Mouse (Mus musculus) spleen, embryonic (tissue): ENCODE measurements around the gene Parp3.

Source experiments
- CTCF ChIA-PET: fragments of 350-600 bp; sonication (Branson Sonifier 250); formaldehyde crosslinking; loops from one replicate; lab custom pipeline; 2022; lab: Charles Lee

The Parp3 gene

GRCm38 (mm10) chr9:106475046-106475445, 1.7 kb downstream of the Parp3 start:
- CTCF ChIA-PET: interaction anchor here (0.6 kb wide), 1 partner anchor 176 kb away, joined by 5 read pairs; no protein-coding TSS in a partner anchor

- CTCF ChIA-PET: interaction anchor here (0.6 to 1.1 kb wide), 5 partner anchors 29 to 1074 kb away, joined by 3 to 8 read pairs (median 3); no protein-coding TSS in a partner anchor
Measured at GRCm38 (mm10) chr9:106474456-106474855, 2.3 kb downstream of the Parp3 start.

DNA sequence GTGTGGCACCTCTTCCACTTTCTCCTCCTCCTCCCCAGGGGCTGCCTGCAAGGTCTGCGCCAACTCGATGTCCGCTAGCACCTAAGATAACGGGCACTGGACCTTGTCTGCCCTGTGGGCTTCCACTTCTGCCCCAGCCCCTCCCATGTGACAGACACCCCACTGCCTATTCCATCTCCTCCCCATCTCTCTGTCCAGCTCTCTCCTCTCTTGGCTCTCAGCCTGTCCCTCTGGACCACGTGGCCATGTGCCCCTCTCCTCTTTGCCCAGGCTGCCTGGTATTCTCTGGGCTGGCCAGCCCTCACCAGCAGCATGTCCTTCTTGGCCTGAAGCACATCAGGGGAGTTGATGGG, 3.0 kb downstream of the Parp3 start:
- CTCF ChIA-PET: interaction anchor here (0.6 to 1.1 kb wide), 3 partner anchors 28 to 1074 kb away, joined by 3 to 8 read pairs (median 3); no protein-coding TSS in a partner anchor

DNA sequence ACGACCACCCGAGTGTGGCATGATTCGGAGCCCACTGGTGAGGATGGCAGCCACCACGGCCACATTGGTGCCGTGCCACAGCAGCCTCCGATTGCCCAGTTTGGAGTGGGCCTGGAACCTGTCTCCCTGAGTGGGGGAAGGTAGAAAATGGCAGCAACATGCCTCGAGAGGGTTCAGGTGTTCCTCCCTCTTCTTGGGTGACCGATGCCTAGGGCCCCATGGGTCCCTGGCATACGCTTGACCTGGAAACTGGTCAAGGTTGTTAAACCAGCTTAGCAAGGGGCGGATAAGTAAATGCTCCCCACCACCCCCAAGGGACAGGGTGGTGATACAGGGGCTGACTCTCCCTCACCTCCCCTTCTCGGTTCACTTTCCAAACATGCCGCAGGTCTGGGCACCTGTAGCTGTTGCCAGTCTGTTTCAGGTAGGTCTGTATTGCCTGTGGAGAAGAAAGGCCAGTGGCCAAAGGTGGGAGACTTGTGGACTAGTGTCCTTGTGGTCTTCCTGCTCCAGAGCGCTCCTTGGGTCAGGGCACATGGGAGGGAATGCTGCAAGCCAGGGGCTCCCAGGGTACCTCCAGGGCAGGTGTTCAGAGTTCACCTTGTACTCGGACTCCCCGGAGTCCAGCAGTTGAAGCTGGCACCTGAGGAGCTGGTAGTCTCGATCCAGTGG, 3.5 kb downstream of the Parp3 start:
- CTCF ChIA-PET: interaction anchor here (1.1 kb wide), 1 partner anchor 1075 kb away, joined by 3 read pairs; no protein-coding TSS in a partner anchor

GRCm38 (mm10) chr9:106472321-106472720, 4.4 kb downstream of the Parp3 start:
- CTCF ChIA-PET: no interaction called here

DNA sequence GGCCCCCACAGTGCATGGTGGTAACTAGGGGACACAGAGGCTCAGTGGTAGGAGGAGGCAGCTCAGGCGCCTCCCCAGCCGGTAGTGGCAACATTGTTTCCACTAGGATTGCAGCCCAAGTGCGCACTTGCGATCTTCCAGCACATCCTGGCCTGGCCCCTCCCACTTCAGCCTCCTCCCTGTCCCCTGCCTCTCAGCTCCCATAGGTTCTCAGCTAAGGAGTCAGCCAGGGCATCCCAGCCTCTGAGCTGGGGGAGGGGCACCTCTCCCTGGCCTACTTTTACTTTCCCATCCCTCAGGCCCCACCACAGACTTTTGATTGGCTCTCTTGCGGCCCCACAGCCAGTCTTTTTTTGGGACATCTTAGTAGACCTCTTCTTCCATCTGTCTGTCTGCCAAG, 4.9 kb downstream of the Parp3 start:
- CTCF ChIA-PET: no interaction called here

- CTCF ChIA-PET: no interaction called here
Measured at GRCm38 (mm10) chr9:106470991-106471750, 5.6 kb downstream of the Parp3 start.

- CTCF ChIA-PET: interaction anchor here (0.6 kb wide), 1 partner anchor 737 kb away, joined by 3 read pairs; no protein-coding TSS in a partner anchor
Measured at GRCm38 (mm10) chr9:106469776-106470175, 7.0 kb downstream of the Parp3 start.

DNA sequence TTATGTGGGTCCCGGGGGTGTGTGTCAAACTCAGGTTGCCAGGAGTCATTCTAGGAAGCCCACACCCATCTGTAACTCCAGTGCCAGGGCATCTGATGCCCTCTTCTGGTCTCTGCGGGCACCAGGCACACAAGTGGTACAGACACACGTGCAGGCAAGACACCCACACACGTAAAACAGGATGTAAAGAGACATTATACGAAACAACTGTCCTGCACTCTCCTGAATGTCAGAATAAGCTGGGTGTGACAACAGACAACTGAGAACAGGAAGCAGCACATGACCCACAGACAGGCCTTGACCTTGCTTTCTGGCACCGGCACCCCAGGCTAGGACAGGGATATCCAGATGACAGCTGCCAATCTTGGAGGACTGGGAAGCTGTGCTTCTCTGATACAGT, 7.4 kb downstream of the Parp3 start:
- CTCF ChIA-PET: no interaction called here

- CTCF ChIA-PET: interaction anchor here (0.6 kb wide), 2 partner anchors 29 to 79 kb away, joined by 3 read pairs; no protein-coding TSS in a partner anchor
Measured at GRCm38 (mm10) chr9:106467746-106468145, 9.0 kb downstream of the Parp3 start.

- CTCF ChIA-PET: no interaction called here
Measured at GRCm38 (mm10) chr9:106466721-106467120, 10.0 kb downstream of the Parp3 start.

- CTCF ChIA-PET: no interaction called here
Measured at GRCm38 (mm10) chr9:106465571-106466200, 11.1 kb downstream of the Parp3 start, which contains the start of gene Gpr62. Gene Gpr62, minus strand, starts transcription at chr9:106465938.

DNA sequence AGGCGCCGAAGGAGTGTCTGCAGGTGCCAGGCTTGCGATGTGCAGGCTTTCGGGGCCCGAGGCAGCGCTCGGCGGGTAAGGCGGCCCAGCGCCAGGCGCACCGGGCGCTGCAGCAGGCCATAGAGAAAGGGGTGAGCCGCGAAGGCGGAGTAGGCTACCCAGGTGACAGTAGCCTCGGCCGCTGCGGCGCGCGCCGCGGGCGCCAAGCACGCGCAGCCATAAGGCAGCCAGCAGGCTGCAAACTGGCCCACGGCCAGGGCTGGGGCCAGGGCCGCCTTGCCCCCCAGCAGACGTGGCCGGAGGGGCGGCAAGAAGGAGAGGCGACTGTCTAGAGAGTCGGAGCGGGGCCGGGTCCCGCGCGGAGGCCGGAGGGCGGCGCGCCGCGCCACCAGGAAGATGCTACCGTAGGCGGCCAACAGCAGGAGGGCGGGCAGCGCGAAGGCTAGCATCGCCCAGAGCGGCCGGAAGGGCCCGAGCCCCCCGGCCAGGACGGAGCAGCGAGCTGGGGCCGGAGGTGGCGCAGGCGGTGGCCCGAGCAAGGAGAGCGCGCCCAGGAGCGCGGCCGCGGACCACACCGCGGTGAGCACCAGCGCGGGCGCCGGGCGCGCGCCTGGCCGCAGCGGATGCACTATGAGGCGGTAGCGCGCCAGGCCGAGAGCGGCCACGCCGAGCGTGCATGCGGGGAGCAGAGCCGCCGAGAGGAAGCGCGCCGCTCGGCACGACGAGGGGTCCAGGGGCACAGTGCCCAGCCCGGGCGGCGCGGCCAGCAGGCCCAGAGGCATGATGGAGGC, 11.8 kb downstream of the Parp3 start:
- CTCF ChIA-PET: no interaction called here

- CTCF ChIA-PET: no interaction called here
Measured at GRCm38 (mm10) chr9:106463122-106464063, 13.4 kb downstream of the Parp3 start.

GRCm38 (mm10) chr9:106462430-106462800, 14.3 kb downstream of the Parp3 start:
- CTCF ChIA-PET: no interaction called here

DNA sequence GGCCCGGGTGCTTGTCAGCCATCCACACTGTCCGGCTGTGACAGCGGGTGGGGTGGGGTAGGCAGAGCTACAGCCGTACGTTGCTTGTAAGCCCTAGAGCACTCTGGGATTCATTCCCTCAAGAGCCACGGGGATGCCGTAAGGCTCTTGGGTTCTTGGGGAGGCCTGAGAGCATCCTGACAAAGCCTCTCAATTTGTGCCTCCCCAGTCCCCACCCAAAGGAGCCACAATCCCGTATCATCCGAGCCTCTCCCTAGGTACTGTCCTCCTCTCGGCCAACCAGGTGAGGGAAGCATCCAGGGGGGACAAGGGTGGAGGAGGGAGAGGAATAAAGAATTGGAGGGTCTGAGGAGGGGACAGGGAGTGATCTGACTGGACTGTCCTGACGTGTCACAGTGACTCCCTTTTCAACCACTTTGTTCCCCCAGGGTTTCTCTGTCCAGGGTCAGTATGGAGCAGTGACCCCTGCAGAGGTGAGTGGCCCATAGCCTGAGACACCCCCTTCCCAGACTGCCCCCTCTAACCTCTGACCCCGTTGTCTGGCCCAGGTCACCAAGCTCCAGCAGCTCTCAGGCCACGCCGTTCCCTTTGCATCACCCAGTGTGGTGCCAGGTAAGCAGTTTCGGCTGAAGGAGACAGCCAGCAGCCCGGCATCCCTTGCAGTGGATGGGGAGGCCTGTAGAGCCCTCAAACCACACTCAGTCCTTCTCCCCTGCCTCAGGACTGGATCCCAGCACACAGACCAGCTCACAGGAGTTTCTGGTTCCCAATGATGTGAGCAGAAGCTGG, 14.9 kb downstream of the Parp3 start:
- CTCF ChIA-PET: no interaction called here

- CTCF ChIA-PET: no interaction called here
Measured at GRCm38 (mm10) chr9:106461026-106461415, 15.7 kb downstream of the Parp3 start.

- CTCF ChIA-PET: interaction anchor here (0.6 kb wide), 1 partner anchor 17 kb away, joined by 12 read pairs; no protein-coding TSS in a partner anchor
Measured at GRCm38 (mm10) chr9:106460401-106461025, 16.2 kb downstream of the Parp3 start.

DNA sequence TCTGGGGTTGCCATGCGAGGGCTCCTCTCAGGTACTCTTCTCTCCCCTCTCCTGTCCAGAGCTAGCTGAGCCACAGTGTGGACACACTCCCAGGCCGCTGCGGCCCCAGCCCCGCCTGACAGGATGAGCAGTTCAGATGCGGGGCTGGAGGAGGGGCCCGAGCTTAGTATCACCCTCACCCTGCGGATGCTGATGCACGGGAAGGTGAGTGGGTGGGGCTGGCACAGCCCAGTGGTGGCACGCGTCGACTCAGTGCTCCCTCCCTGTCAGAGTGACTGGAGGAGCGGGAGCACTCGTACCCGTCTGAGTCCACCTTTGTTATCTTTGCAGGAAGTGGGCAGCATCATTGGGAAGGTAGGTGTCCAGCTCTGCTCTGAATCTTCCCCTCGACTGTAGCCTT, 16.8 kb downstream of the Parp3 start:
- CTCF ChIA-PET: no interaction called here
